Mouse (Mus musculus): ENCODE measurements at regions not wholly inside any gene's neighbourhood (a gene's known extent, or its start where the extent isn't known, plus 50 kb on each side); places are given as distances from the start of the nearest gene placed in this dataset.

GRCm38 (mm10) chr5:28567341-28567905, 100.4 kb upstream of the Shh start:
- DNase-seq (ENCODE audit: low read depth, low spot score), result no peak

- no peak for DNase-seq (ENCODE audit: low read depth, low spot score)
Observed at GRCm38 (mm10) chr5:28563401-28563800, 96.3 kb upstream of the Shh start.

GRCm38 (mm10) chr5:28562917-28563316, 95.9 kb upstream of the Shh start:
- no peak for DNase-seq (ENCODE audit: low read depth, low spot score)

- no peak for DNase-seq (ENCODE audit: low read depth, low spot score)
Observed at GRCm38 (mm10) chr5:28553543-28553942, 86.5 kb upstream of the Shh start.

GRCm38 (mm10) chr5:28530202-28530855, 63.3 kb upstream of the Shh start:
- no peak for DNase-seq (ENCODE audit: low read depth, low spot score)

DNA sequence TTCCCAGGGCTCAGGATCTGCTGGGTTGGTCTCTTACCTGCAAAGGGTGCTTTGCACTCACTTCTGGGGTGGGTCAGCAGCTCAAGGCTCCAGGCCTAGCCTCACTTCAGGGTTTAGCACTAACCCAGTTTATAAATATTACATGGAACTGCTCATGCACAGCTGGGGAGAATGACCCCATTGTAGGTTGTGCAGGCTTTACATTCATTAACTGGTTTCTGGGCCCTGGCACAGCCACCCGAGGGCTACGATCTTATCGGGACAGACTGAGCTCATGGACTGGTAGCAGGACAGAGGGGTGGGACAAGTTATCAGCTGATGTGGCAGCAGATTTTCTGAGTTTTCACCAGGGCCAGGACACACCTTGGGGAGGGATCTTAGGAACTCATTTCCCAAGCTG, 59.4 kb upstream of the Shh start:
- no peak for DNase-seq (ENCODE audit: low read depth, low spot score)

DNA sequence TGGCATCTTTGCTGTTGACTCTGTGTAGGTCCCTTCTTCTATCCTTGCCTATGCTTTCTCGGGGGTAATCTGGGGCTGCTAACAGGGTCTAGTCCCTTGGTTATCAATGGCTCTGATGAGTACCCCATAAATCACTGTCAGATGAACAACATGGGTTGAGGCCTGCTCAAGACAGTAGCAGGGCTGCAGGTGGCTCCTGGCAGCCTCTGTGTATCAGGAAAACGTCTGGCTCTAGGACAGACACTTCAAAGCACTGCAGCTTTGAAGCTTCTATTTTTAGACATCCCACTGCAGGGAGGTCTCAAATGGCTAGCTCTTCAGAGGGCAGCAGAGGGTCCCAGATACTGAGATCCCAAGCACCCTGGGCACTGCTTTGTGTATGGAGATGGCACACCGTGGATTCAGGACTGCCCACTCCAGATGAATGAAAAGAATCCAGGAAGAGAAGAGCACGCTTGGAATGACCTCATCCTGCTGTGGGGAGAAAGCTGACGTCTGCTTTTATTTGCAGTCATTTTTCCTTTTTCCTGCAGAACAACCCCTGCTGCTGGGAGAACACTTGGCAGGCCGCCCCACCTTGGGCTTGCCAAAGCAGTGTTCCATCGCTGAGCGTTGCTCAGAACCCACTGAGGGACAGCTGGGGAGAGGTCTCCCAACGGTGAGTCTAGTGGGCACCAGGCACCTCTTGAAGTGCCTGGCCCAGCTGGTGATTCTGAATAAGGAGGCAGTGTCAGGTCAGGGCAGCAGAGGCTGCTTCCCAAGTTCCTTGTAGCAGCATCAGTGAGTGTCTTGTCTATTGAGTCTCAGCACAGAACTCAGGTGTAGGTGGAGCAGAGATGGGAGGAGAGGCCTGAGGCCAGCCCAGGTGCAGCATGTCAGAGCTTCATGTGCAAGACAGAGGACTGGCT, 54.0 kb upstream of the Shh start:
- DNase-seq (ENCODE audit: low read depth, low spot score), result no peak

DNA sequence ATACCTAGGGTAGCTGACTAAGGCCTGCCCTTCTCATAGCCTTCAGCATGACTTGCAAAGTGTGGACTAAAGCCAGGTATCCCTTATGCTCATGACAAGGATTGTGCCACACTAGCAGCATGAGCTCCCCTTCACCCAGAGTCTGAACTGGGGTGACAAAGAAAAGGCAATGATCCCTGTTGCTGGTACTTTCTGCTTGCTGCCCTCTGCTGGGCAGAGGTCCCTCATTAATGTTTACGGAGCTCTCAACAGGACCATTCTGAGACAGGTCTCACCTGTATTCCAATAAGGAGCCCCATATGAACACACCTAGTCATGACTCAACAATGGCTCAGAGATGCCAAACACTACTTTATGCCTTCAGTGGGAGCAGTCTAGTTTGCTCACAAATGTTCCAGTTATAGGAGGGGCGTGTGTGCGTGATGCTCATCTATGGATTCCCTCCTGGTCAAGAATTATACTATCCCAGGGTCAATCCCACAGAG, 52.0 kb upstream of the Shh start:
- no peak for DNase-seq (ENCODE audit: low read depth, low spot score)

Data from ES-CJ7 (cell line).